Mouse (Mus musculus): Measurements from ENCODE around the gene Vdr. TPM values are rescaled to one million over a fixed set of nuclear protein-coding genes. Genes with fewer than 3 reads are reported as not detected.

Gene Vdr
- polyA plus RNA-seq, 1 experiment from 2014 or later = 0.51 TPM

DNA sequence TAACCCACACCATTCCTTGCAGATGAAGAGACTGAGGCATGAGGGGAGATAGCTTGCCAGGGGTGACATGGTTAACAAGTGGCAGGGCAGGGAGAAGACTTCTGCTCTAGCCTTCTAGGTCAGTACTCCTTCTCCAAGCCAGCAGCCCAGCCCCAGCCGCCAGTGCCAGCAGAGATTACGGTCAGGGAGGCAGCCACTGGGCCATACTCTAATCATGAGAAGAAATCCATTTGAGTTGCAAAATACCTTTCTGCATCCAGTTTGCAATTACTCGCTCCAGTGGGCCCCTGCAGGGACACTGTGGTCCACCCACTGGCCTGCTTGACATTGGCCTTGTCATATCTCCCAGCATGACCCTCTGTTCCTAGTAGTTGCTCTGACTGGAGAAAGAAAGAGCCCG lies 72.0 kb downstream of the Vdr start:
- H3K4me1 ChIP-seq (replicated peaks) = peaks cover 46% of the 10 kb centered on the region
- H3K4me3 ChIP-seq = no peak overlapping the region
- no peak for DNase-seq (ENCODE audit: low spot score)
- peaks cover 13% of the 10 kb centered on the region for H3K27me3 ChIP-seq (ENCODE audit: insufficient read depth, poor library complexity, severe bottlenecking)
- no peak overlapping the region for H3K27ac ChIP-seq
- WGBS = 81% methylated on average over 4 of the region's 4 CpGs
- H3K9me3 ChIP-seq = no peaks in the 10 kb centered on the region
- no peaks in the 10 kb centered on the region for H3K36me3 ChIP-seq

DNA sequence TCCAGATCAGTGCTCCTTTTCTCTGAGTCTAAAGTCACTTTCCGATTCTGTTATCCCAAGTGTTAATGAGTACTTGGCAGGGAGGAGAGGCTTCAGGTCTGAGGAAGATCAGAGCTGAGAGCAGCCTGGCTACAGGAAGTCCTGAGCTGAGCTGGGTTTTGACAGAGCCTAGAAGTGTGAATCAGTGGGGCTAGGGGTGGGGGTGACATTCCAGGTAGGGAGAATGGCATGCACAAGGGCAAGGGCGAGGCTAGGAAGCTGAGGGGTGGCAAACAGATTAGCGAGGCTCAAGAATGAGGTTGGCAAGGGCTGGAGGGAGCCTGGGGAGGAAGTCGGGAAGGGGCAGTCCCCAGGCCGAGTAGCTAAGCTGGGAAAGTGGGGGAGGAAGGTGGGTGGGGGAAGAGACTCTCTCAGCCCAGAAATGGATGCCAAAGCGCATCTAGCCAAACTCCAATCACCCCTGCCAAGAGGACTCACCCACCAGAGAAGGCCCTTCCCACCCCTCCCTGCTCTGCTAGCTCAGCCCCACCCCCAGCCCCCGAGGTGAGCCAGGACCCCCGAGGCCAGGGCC lies 72.9 kb downstream of the Vdr start:
- WGBS = 35% methylated on average over 8 of the region's 8 CpGs
- peaks cover 54% of the 10 kb centered on the region for H3K4me1 ChIP-seq (replicated peaks)
- no peaks in the 10 kb centered on the region for H3K36me3 ChIP-seq
- DNase-seq (ENCODE audit: low spot score) = no peak
- no peak overlapping the region for H3K4me3 ChIP-seq
- H3K27me3 ChIP-seq (ENCODE audit: insufficient read depth, poor library complexity, severe bottlenecking) = peaks cover 15% of the 10 kb centered on the region
- H3K27ac ChIP-seq = peak overlapping the region; percentile 42
- H3K9me3 ChIP-seq = no peaks in the 10 kb centered on the region

DNA sequence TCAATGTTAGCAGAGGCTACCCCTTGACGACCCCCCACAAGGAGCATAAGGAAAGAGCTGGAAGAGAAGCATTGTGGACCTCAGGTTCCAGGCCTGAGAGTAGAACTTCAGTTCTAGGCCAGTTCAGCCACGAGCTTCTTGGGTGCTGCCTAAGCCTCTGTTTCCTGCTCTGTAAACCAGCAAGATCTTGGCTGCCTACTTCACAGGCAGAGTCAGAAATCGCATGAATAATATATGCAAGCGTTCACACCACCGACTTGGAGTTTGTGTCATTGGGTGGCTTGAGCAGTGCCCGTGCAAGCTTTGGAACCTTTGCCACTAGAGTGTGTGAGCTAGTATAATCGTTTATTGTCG lies 73.6 kb downstream of the Vdr start:
- H3K27me3 ChIP-seq (ENCODE audit: insufficient read depth, poor library complexity, severe bottlenecking) = peaks cover 15% of the 10 kb centered on the region
- H3K36me3 ChIP-seq = no peaks in the 10 kb centered on the region
- 70% methylated on average over 8 of the region's 8 CpGs for WGBS
- H3K27ac ChIP-seq = no peak overlapping the region
- H3K4me3 ChIP-seq = no peak overlapping the region
- no peaks in the 10 kb centered on the region for H3K9me3 ChIP-seq
- peaks cover 61% of the 10 kb centered on the region for H3K4me1 ChIP-seq (replicated peaks)
- DNase-seq (ENCODE audit: low spot score) = no peak

DNA sequence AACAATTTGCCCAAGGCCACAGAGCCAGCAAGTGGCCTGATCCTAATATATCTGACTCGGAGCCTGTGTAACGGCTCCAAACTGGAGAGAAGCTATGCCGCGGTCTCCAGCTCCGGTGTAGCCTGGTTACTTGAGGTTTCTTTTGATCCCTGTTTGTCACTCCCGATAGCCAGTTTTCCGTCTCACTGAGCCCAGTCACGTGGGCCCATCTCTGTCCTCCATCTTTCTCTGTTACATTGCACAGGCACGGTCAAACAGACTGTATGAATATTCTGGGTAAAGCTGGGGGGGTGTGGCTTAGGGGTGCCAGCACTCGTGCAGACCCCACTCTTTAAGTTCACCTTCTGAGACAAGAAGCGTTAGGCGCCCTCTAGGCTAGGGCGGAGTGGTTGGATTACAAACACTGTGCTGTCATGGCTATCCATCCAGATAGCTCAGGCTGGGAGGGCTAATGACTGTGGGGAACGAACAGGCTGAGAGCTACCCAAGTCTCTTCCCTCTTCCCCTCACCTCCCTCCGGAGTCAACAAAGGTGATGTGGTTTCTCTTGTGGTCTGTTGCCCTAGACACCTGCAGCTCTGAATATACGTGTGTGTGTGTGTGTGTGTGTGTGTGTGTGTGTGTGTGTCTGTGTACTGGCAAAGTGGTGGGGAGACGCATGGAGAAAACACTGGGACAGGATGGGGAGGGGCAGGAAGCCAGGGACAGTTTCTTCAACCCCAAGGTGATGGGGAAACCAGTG lies 74.1 kb downstream of the Vdr start:
- Histone ChIP-seq H3K9me3 (no peaks in the 10 kb centered on the region), H3K4me3 (no peak overlapping the region), H3K27me3 (ENCODE audit: insufficient read depth, poor library complexity, severe bottlenecking) (peaks cover 15% of the 10 kb centered on the region), H3K36me3 (no peaks in the 10 kb centered on the region), H3K4me1 (replicated peaks) (peaks cover 67% of the 10 kb centered on the region), H3K27ac (peak overlapping the region; percentile 45; the same call in 1 of the 2 replicates)
- 53% methylated on average over 17 of the region's 17 CpGs for WGBS
- no peak for DNase-seq (ENCODE audit: low spot score)

DNA sequence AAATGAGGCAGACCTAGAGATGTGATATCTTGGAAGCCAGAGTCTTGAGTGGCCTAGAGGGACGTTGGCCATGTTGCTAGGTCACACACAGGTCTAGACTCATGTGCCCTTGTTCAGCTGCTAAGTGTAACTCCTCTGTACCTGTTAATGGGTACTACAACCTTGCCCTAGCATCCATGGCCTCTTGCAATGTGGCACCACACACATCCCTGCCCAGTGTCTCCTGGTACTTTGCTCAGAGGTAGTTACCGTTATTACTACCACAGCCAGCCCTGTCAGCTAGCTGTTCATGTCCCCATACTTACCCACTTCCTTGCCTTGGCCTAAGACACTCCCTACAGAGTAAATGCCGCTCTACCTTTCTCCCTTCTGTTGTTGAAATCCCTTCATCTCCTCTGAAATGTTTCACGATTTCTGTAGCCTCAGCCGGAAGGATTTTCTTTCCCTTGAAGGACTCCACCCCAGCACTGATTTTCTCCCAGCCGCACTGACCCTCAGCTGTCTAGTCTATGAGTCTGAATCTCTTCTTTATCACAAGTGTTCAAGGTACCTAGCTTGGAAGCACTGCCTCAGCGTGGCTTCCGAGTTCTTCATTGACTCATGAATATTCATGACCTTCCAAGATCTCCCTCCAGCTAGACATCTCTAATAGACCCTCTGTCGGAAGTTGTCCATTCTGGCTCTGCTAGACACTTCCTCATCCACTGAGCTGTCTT lies 77.5 kb downstream of the Vdr start:
- Histone ChIP-seq H3K4me1 (replicated peaks) (peaks cover 75% of the 10 kb centered on the region), H3K27me3 (ENCODE audit: insufficient read depth, poor library complexity, severe bottlenecking) (peaks cover 11% of the 10 kb centered on the region), H3K36me3 (no peaks in the 10 kb centered on the region), H3K9me3 (no peaks in the 10 kb centered on the region), H3K27ac (no peak overlapping the region), H3K4me3 (no peak overlapping the region; the same call in 1 of the 2 replicates)
- no peak for DNase-seq (ENCODE audit: low spot score)
- WGBS = 51% methylated on average over 9 of the region's 9 CpGs

DNA sequence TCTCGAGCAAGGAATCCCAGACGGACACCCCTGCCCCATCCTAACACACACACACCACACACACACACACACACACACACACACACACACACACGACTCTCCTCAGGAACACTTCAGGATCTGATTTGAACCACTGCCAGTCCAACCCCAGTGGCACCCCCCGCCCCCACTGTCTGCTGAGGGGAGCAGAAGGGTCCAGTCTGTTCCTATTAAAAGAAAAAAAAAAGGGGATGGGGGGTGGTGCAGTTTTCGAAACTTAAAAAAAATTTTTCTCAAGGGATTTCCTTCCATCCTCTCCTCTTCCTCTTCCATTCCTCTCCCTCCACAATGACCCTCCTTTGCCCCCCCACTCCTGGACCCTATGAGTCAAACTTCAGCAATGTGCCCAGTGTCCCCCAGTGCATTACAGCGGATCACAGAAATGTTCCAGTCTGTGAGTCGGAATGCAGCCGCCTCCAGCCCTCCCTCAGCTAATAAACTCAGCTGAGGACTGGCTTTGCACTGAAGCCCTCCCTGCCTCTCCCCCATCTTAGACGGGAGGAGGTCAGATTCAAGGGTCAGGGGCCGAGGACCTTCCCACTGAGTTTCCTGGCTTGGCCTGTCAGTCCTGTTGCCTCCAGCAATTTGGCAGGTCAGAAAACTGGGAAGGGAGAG lies 78.3 kb downstream of the Vdr start:
- Histone ChIP-seq H3K27me3 (ENCODE audit: insufficient read depth, poor library complexity, severe bottlenecking) (peaks cover 11% of the 10 kb centered on the region), H3K9me3 (no peaks in the 10 kb centered on the region), H3K4me1 (replicated peaks) (peaks cover 72% of the 10 kb centered on the region), H3K36me3 (no peaks in the 10 kb centered on the region), H3K4me3 (peak overlapping the region; percentile 91), H3K27ac (peak overlapping the region; percentile 99)
- peak; percentile 69 for DNase-seq (ENCODE audit: low spot score)
- 4% methylated on average over 10 of the region's 10 CpGs for WGBS

DNA sequence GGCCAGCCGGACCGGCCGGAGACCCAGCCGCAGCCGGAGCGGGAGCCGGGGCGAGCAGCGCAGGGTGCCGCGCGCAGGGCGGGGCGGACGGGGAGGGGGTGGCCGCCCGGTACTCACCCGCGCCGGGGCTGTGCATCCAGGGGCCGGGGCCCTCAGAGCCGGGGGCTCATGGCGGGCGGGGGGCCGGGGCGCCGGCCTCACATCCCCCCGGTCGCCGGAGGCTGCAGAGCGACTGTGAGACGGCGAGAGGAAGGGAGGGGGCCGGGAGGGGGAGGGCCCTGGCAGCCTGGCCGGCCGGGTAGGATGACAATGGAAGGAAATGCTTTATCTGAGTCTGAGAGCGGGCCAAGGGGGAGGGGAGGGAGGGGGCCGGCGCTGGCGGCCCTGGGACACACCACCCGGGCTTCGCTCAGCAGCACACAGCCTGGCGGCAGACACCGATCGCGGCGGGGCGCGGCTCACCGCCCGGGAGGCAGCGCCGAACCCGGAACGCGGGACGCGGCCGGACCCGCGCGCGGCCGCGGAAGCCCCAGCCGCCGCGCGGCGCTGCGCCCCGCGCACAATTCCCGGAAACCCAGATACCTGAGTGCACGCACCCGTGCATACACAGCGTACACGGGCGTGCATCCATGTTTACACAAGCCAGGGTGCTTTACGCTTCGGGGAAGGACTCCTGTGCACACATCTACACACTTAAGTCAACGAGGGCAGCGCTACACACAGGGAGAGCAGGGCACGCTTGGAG lies 79.0 kb downstream of the Vdr start:
- H3K9me3 ChIP-seq = no peaks in the 10 kb centered on the region
- peak overlapping the region; percentile 91 for H3K4me3 ChIP-seq
- under 1% methylated on average over 81 of the region's 84 CpGs for WGBS
- H3K27me3 ChIP-seq (ENCODE audit: insufficient read depth, poor library complexity, severe bottlenecking) = peaks cover 18% of the 10 kb centered on the region
- peak overlapping the region; percentile 99 for H3K27ac ChIP-seq
- DNase-seq (ENCODE audit: low spot score) = peak; percentile 86
- H3K4me1 ChIP-seq (replicated peaks) = peaks cover 78% of the 10 kb centered on the region
- H3K36me3 ChIP-seq = peaks cover 4% of the 10 kb centered on the region

DNA sequence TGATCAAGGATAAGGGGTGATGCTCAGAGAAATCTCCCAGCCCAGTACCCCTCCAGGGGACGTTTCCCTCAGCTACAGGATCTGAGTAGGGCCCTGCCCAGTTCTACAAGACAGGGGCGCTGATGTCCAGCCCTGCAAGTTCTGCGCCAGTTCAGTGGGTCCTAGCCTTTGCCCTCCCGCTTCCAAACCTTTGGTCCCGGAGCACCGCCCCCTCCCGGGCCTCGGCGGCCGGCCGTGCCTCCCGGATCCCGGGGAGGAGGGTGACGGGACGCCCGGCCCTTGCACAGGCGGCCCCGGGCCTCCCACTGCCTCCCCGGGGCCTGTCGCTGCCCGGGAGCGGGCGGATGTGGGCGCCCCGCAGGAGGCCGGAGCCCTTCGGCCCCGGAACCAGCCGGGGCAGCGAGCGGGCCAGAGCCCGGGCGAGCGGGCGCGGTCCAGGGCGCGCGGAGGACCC lies 79.6 kb downstream of the Vdr start:
- peaks cover 22% of the 10 kb centered on the region for H3K27me3 ChIP-seq (ENCODE audit: insufficient read depth, poor library complexity, severe bottlenecking)
- peaks cover 6% of the 10 kb centered on the region for H3K36me3 ChIP-seq
- peaks cover 79% of the 10 kb centered on the region for H3K4me1 ChIP-seq (replicated peaks)
- H3K27ac ChIP-seq = peak overlapping the region; percentile 99
- DNase-seq (ENCODE audit: low spot score) = peak; percentile 67
- H3K4me3 ChIP-seq = peak overlapping the region; percentile 91
- H3K9me3 ChIP-seq = no peaks in the 10 kb centered on the region
- WGBS = under 1% methylated on average over 39 of the region's 39 CpGs

DNA sequence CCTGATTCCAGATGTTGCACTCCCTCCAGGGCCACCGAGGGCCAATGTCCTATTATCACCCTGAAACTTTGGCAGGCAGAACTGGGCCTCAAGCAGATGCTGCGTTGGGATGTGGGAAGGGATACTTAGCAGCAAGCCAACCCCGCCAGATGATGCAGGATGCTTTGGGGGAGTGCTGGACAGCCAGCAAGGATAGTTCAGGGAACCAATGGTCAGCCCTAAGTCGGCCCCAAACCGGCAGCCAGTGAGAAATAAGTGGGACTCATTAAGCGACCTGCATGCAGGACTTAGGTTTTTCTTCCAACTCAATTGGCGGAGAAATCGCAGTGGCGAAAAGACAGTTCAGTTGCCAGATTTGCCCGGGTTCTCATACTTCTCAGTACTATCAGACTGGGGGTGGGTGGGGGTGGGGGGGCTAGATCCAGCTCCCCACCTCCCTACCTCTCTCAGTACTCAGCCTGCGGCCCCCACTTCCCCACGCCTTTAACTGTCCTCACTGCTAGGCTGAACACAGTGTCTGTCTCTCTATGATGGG lies 80.1 kb downstream of the Vdr start:
- Histone ChIP-seq H3K27ac (peak overlapping the region; percentile 99), H3K9me3 (no peaks in the 10 kb centered on the region), H3K4me3 (peak overlapping the region; percentile 91), H3K36me3 (peaks cover 6% of the 10 kb centered on the region), H3K4me1 (replicated peaks) (peaks cover 84% of the 10 kb centered on the region), H3K27me3 (ENCODE audit: insufficient read depth, poor library complexity, severe bottlenecking) (peaks cover 27% of the 10 kb centered on the region)
- DNase-seq (ENCODE audit: low spot score) = peak; percentile 34
- 13% methylated on average over 12 of the region's 12 CpGs for WGBS

DNA sequence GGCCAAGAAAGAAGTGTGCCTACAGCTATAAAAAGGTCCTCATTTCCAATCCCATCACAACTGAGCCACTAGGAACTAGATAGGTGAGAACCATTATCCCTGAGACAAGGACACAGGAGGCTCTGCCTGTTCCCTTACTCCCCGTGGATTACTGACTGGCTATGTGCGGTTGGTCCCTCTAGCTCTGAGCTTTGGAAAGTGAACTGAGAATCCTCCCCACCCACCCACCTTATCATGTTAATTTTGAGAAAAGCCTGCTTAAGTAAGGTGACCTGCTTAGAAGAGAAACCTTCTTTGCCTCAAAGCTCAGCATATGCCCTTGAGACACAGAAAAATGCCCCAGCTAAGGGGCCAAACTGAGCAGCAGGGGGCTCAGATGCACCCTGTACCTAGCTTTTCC lies 81.0 kb downstream of the Vdr start:
- peaks cover 33% of the 10 kb centered on the region for H3K27me3 ChIP-seq (ENCODE audit: insufficient read depth, poor library complexity, severe bottlenecking)

DNA sequence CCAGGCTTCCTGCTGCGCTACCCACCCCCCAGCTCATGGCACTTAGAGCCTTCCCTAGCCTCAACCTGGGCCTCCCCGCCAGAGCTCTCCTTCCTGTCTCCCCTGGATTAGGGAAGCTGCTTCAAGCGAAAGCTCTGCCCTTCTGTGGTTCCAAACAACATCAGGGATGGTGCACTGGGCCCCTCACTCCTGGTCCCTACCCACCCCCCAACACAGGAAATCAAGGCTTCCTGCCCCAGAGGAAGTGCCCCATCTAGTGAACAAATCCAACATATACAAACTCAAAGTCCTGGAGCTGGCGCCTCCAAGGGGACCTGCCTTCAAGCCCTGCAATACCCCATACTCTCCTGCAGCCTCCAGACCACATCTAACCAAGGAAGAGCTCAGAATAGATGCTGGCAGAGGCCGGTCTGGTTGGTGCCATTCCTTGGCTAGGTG lies 81.5 kb downstream of the Vdr start:
- H3K27ac ChIP-seq = peak overlapping the region; percentile 99
- peaks cover 96% of the 10 kb centered on the region for H3K4me1 ChIP-seq (replicated peaks)
- WGBS = 63% methylated on average over 5 of the region's 5 CpGs
- H3K36me3 ChIP-seq = peaks cover 11% of the 10 kb centered on the region
- no peak for DNase-seq (ENCODE audit: low spot score)
- peak overlapping the region; percentile 91; the same call in 1 of the 2 replicates for H3K4me3 ChIP-seq
- H3K9me3 ChIP-seq = no peaks in the 10 kb centered on the region
- peaks cover 30% of the 10 kb centered on the region for H3K27me3 ChIP-seq (ENCODE audit: insufficient read depth, poor library complexity, severe bottlenecking)

More for the DNA sequence above, 81.0 kb downstream of the Vdr start:
- Histone ChIP-seq H3K36me3 (peaks cover 6% of the 10 kb centered on the region), H3K4me1 (replicated peaks) (peaks cover 93% of the 10 kb centered on the region), H3K27ac (peak overlapping the region; percentile 99), H3K4me3 (peak overlapping the region; percentile 91; the same call in 1 of the 2 replicates), H3K9me3 (no peaks in the 10 kb centered on the region)
- no peak for DNase-seq (ENCODE audit: low spot score)
- WGBS = 56% methylated on average over 2 of the region's 2 CpGs

Measured in hindbrain, embryonic 10.5 days (tissue).